Mouse (Mus musculus) stomach, embryonic 16.5 days (tissue): ENCODE measurements around the gene Olfr1126. TPM values are rescaled to one million over a fixed set of nuclear protein-coding genes. Genes with fewer than 3 reads are reported as not detected.
"Not testable (repeated sequence)": the region's sequence is repeated elsewhere in the genome, so short reads cannot be mapped to it uniquely, and the experiment has no call there.

ENCODE experiments used
- ATAC-seq: fragments of 200-750 bp; cut with Nextera tagmentation; 2 replicates; pipeline ENCODE4 v1.8.0; 2017; ENCODE audit warnings: moderate number of reproducible peaks, moderate TSS enrichment; ENCODE audit not compliant: insufficient read depth, low FRiP score
- H3K27ac ChIP-seq: fragments of 300-500 bp; sonication (generic); 2 replicates; pipeline ENCODE4 v1.5.1; 2014; ENCODE audit warnings: low read length
- H3K27me3 ChIP-seq: fragments of 300-500 bp; sonication (generic); 2 replicates; pipeline ENCODE4 v1.6.1; 2014; ENCODE audit warnings: low read length, control low read depth, mixed read lengths; ENCODE audit not compliant: control insufficient read depth, insufficient read depth
- H3K36me3 ChIP-seq: fragments of 300-500 bp; sonication (generic); 2 replicates; pipeline ENCODE4 v1.6.1; 2014; ENCODE audit warnings: low read length; ENCODE audit not compliant: control insufficient read depth, insufficient read depth
- H3K4me1 ChIP-seq: fragments of 300-500 bp; sonication (generic); 2 replicates; pipeline ENCODE4 v1.6.1; 2014; ENCODE audit warnings: low read length, control low read depth, mixed read lengths; ENCODE audit not compliant: control insufficient read depth, insufficient read depth
- H3K4me2 ChIP-seq: fragments of 300-500 bp; sonication (generic); 2 replicates; pipeline ENCODE4 v1.6.1; 2014; ENCODE audit warnings: low read depth, low read length, mixed read lengths
- H3K4me3 ChIP-seq: fragments of 300-500 bp; sonication (generic); replicated peaks from 2 replicates; pipeline ENCODE4 v1.5.1; 2014; ENCODE audit warnings: mild to moderate bottlenecking, low read length
- H3K9ac ChIP-seq: fragments of 300-500 bp; sonication (generic); 2 replicates; pipeline ENCODE4 v1.6.1; 2014; ENCODE audit warnings: low read length
- H3K9me3 ChIP-seq: fragments of 300-500 bp; sonication (generic); replicated peaks from 2 replicates; pipeline ENCODE4 v1.6.1; 2016; ENCODE audit warnings: low read length, control low read depth; ENCODE audit not compliant: control insufficient read depth
- WGBS: fragments of 180-500 bp; shearing (Covaris S2); extraction: QIAGEN DNeasy Blood & Tissue Kit; methylation state at CpG from one replicate; pipeline ENCODE4 v1.1.7; 2014; 5-methylcytosine and 5-hydroxymethylcytosine counted together
- polyA plus RNA-seq: library from polyadenylated mRNA; unstranded; fragments of >200 nt; fragmentation: Nextera tagmentation; extraction: Ambion mirVana; gene quantifications from 2 replicates; pipeline ENCODE4 v1.2.1, GENCODE M21; 2015

Gene Olfr1126
- polyA plus RNA-seq: not detected in 2 replicates

GRCm38 (mm10) chr2:87453662-87454061 is at the start of gene Olfr1126:
Gene Olfr1126 (plus strand): TSS chr2:87453962.
- H3K9me3 ChIP-seq: no peaks in the 10 kb centered on the region
- no peak within 1 kb of the TSS for H3K9ac ChIP-seq
- H3K27ac ChIP-seq: no peak within 1 kb of the TSS
- no peaks in the 10 kb centered on the region for H3K4me1 ChIP-seq
- H3K27me3 ChIP-seq: no peaks in the 10 kb centered on the region
- ATAC-seq: no peak
- H3K36me3 ChIP-seq: no peaks in the 10 kb centered on the region
- H3K4me2 ChIP-seq: no peak within 1 kb of the TSS
- no peak within 1 kb of the TSS for H3K4me3 ChIP-seq

- 63% methylated on average over 1 of the region's 1 CpGs for WGBS
- no peaks in the 10 kb centered on the region for H3K4me1 ChIP-seq
- H3K4me3 ChIP-seq: no peak within 1 kb of the TSS
- no peak within 1 kb of the TSS for H3K27ac ChIP-seq
- no peak within 1 kb of the TSS for H3K4me2 ChIP-seq
- no peaks in the 10 kb centered on the region for H3K9me3 ChIP-seq
- no peak for ATAC-seq
- H3K9ac ChIP-seq: no peak within 1 kb of the TSS
- no peaks in the 10 kb centered on the region for H3K36me3 ChIP-seq
- H3K27me3 ChIP-seq: no peaks in the 10 kb centered on the region
Measured at GRCm38 (mm10) chr2:87416335-87416734, 37.4 kb upstream of the Olfr1126 start, which contains the start of gene Olfr1123. Gene Olfr1123 (plus strand): TSS chr2:87416635.

GRCm38 (mm10) chr2:87429975-87430374 is 23.8 kb upstream of the Olfr1126 start, which contains the start of gene Olfr1124:
Gene Olfr1124 (plus strand): TSS chr2:87430275.
- Histone ChIP-seq H3K27me3 (no peaks in the 10 kb centered on the region), H3K4me1 (no peaks in the 10 kb centered on the region), H3K4me2 (no peak within 1 kb of the TSS), H3K4me3 (no peak within 1 kb of the TSS), H3K9me3 (no peaks in the 10 kb centered on the region), H3K36me3 (no peaks in the 10 kb centered on the region), H3K9ac (no peak within 1 kb of the TSS), H3K27ac (no peak within 1 kb of the TSS)
- 98% methylated on average over 1 of the region's 1 CpGs for WGBS
- ATAC-seq: no peak

- Histone ChIP-seq H3K4me1 (no peaks in the 10 kb centered on the region), H3K36me3 (no peaks in the 10 kb centered on the region), H3K4me2 (no peak overlapping the region), H3K27me3 (no peaks in the 10 kb centered on the region), H3K4me3 (no peak overlapping the region), H3K9me3 (no peaks in the 10 kb centered on the region), H3K9ac (no peak overlapping the region), H3K27ac (no peak overlapping the region)
- 85% methylated on average over 16 of the region's 16 CpGs for WGBS
- ATAC-seq: no peak
Measured at GRCm38 (mm10) chr2:87437731-87438130, 16.0 kb upstream of the Olfr1126 start.

- ATAC-seq: no peak
- H3K4me1 ChIP-seq: no peaks in the 10 kb centered on the region
- H3K27ac ChIP-seq: no peak overlapping the region
- H3K4me2 ChIP-seq: no peak overlapping the region
- WGBS: 87% methylated on average over 4 of the region's 4 CpGs
- H3K27me3 ChIP-seq: no peaks in the 10 kb centered on the region
- H3K9me3 ChIP-seq: no peaks in the 10 kb centered on the region
- H3K36me3 ChIP-seq: no peaks in the 10 kb centered on the region
- no peak overlapping the region for H3K9ac ChIP-seq
- H3K4me3 ChIP-seq: no peak overlapping the region
Measured at GRCm38 (mm10) chr2:87461769-87462168, 8.0 kb downstream of the Olfr1126 start.

GRCm38 (mm10) chr2:87480207-87480606 is 26.4 kb downstream of the Olfr1126 start:
- no peaks in the 10 kb centered on the region for H3K36me3 ChIP-seq
- ATAC-seq: no peak
- H3K9ac ChIP-seq: no peak overlapping the region
- no peaks in the 10 kb centered on the region for H3K27me3 ChIP-seq
- H3K4me3 ChIP-seq: no peak overlapping the region
- no peak overlapping the region for H3K4me2 ChIP-seq
- H3K27ac ChIP-seq: no peak overlapping the region
- H3K9me3 ChIP-seq: no peaks in the 10 kb centered on the region
- no peaks in the 10 kb centered on the region for H3K4me1 ChIP-seq

- H3K9me3 ChIP-seq: no peaks in the 10 kb centered on the region
- H3K27me3 ChIP-seq: no peaks in the 10 kb centered on the region
- ATAC-seq: no peak
- no peak overlapping the region for H3K9ac ChIP-seq
- 73% methylated on average over 4 of the region's 4 CpGs for WGBS
- H3K36me3 ChIP-seq: no peaks in the 10 kb centered on the region
- no peak overlapping the region for H3K4me3 ChIP-seq
- H3K27ac ChIP-seq: no peak overlapping the region
- no peak overlapping the region for H3K4me2 ChIP-seq
- H3K4me1 ChIP-seq: no peaks in the 10 kb centered on the region
Measured at GRCm38 (mm10) chr2:87481158-87481557, 27.4 kb downstream of the Olfr1126 start.

- Histone ChIP-seq H3K27me3 (no peaks in the 10 kb centered on the region), H3K36me3 (no peaks in the 10 kb centered on the region), H3K4me1 (no peaks in the 10 kb centered on the region), H3K27ac (no peak overlapping the region), H3K4me2 (no peak overlapping the region), H3K4me3 (no peak overlapping the region), H3K9ac (no peak overlapping the region), H3K9me3 (no peaks in the 10 kb centered on the region)
- ATAC-seq: no peak
- 70% methylated on average over 2 of the region's 2 CpGs for WGBS
Measured at GRCm38 (mm10) chr2:87482276-87482675, 28.5 kb downstream of the Olfr1126 start.

GRCm38 (mm10) chr2:87496993-87497392 is 43.2 kb downstream of the Olfr1126 start, which contains the start of gene Pramel7:
Gene Pramel7 (minus strand): TSS chr2:87497093.
- WGBS: 90% methylated on average over 4 of the region's 5 CpGs
- H3K27ac ChIP-seq, H3K36me3 ChIP-seq, H3K4me2 ChIP-seq, H3K4me3 ChIP-seq, H3K4me1 ChIP-seq, H3K9me3 ChIP-seq, ATAC-seq, H3K9ac ChIP-seq, H3K27me3 ChIP-seq: not testable (repeated sequence)

- no peaks in the 10 kb centered on the region for H3K27me3 ChIP-seq
- H3K9me3 ChIP-seq: no peaks in the 10 kb centered on the region
- no peak for ATAC-seq
- 83% methylated on average over 6 of the region's 6 CpGs for WGBS
- no peaks in the 10 kb centered on the region for H3K36me3 ChIP-seq
- no peak within 1 kb of the TSS for H3K27ac ChIP-seq
- H3K9ac ChIP-seq: no peak within 1 kb of the TSS
- no peak within 1 kb of the TSS for H3K4me3 ChIP-seq
- no peak within 1 kb of the TSS for H3K4me2 ChIP-seq
- no peaks in the 10 kb centered on the region for H3K4me1 ChIP-seq
Measured at GRCm38 (mm10) chr2:87506265-87506664, 52.5 kb downstream of the Olfr1126 start, which contains the start of gene Pramel6. Gene Pramel6 (plus strand): TSS chr2:87506565.
